Mouse (Mus musculus) urinary bladder, postnatal 10 days (tissue): ENCODE measurements around the gene Ccdc122.

Experiments
- DNase-seq: peaks from one replicate; pipeline ENCODE4 v3.0.0; 2022; ENCODE audit warnings: low spot score

The Ccdc122 gene

GRCm38 (mm10) chr14:77130612-77131011 is 94.0 kb downstream of the Ccdc122 start:
- no peak for DNase-seq

- no peak for DNase-seq
Observed at GRCm38 (mm10) chr14:77136936-77137335, 100.4 kb downstream of the Ccdc122 start.

- DNase-seq, result no peak
Observed at GRCm38 (mm10) chr14:77141324-77142282, 105.0 kb downstream of the Ccdc122 start.

GRCm38 (mm10) chr14:77145103-77145502 is 108.5 kb downstream of the Ccdc122 start:
- DNase-seq, result no peak

- DNase-seq, result no peak
Observed at GRCm38 (mm10) chr14:77147635-77148034, 111.1 kb downstream of the Ccdc122 start.

- no peak for DNase-seq
Observed at GRCm38 (mm10) chr14:77150556-77150955, 114.0 kb downstream of the Ccdc122 start.

GRCm38 (mm10) chr14:77151431-77151830 is 114.9 kb downstream of the Ccdc122 start:
- DNase-seq, result no peak

- DNase-seq, result no peak
Observed at GRCm38 (mm10) chr14:77156222-77156910, 119.8 kb downstream of the Ccdc122 start, which contains the start of gene Enox1. Enox1 (plus strand) TSS chr14:77156763.

GRCm38 (mm10) chr14:77156911-77157504 is 120.4 kb downstream of the Ccdc122 start:
- DNase-seq, result no peak

- peak; percentile 18 for DNase-seq
Observed at GRCm38 (mm10) chr14:77157505-77157911, 120.9 kb downstream of the Ccdc122 start.

GRCm38 (mm10) chr14:77159397-77159796 is 122.8 kb downstream of the Ccdc122 start:
- no peak for DNase-seq
